Mouse (Mus musculus) forebrain, embryonic 12.5 days (tissue): ENCODE measurements around the gene Unk. TPM values are rescaled to one million over a fixed set of nuclear protein-coding genes. Genes with fewer than 3 reads are reported as not detected.
"Not testable (repeated sequence)": the region's sequence is repeated elsewhere in the genome, so short reads cannot be mapped to it uniquely, and the experiment has no call there.

Experiments used
- ATAC-seq: fragments of 200-750 bp; cut with Nextera tagmentation; 2 replicates; pipeline ENCODE4 v1.8.0; 2017; ENCODE audit warnings: moderate TSS enrichment; ENCODE audit not compliant: low FRiP score
- H3K27ac ChIP-seq: fragments of 300-500 bp; sonication (generic); 2 replicates; pipeline ENCODE4 v1.5.1; 2016; ENCODE audit warnings: mild to moderate bottlenecking
- H3K27me3 ChIP-seq: fragments of 300-500 bp; sonication (generic); 2 replicates; pipeline ENCODE4 v1.6.1; 2016; ENCODE audit warnings: mild to moderate bottlenecking
- H3K36me3 ChIP-seq: fragments of 300-500 bp; sonication (generic); replicated peaks from 2 replicates; pipeline ENCODE4 v1.6.1; 2016; ENCODE audit warnings: mild to moderate bottlenecking
- H3K4me1 ChIP-seq: fragments of 300-500 bp; sonication (generic); 2 replicates; pipeline ENCODE4 v1.6.1; 2016
- H3K4me2 ChIP-seq: fragments of 300-500 bp; sonication (generic); 2 replicates; pipeline ENCODE4 v1.6.1; 2016; ENCODE audit warnings: mild to moderate bottlenecking, moderate library complexity
- H3K4me3 ChIP-seq: fragments of 300-500 bp; sonication (generic); replicated peaks from 2 replicates; pipeline ENCODE4 v1.5.1; 2016; ENCODE audit warnings: mild to moderate bottlenecking
- H3K9ac ChIP-seq: fragments of 300-500 bp; sonication (generic); 2 replicates; pipeline ENCODE4 v1.6.1; 2016; ENCODE audit warnings: mild to moderate bottlenecking
- H3K9me3 ChIP-seq: fragments of 300-500 bp; sonication (generic); 2 replicates; pipeline ENCODE4 v1.6.1; 2016
- WGBS: fragments of 180-500 bp; shearing (Covaris S2); methylation state at CpG from one replicate; pipeline ENCODE4 v1.1.7; 2016; 5-methylcytosine and 5-hydroxymethylcytosine counted together
- polyA plus RNA-seq: library from polyadenylated mRNA; unstranded; fragments of >200 nt; fragmentation: Nextera tagmentation; extraction: Ambion mirVana; gene quantifications from 2 replicates; pipeline ENCODE4 v1.2.1, GENCODE M21; 2016

Unk gene
- polyA plus RNA-seq, 1 experiment from 2014 or later: 47.9 TPM

DNA sequence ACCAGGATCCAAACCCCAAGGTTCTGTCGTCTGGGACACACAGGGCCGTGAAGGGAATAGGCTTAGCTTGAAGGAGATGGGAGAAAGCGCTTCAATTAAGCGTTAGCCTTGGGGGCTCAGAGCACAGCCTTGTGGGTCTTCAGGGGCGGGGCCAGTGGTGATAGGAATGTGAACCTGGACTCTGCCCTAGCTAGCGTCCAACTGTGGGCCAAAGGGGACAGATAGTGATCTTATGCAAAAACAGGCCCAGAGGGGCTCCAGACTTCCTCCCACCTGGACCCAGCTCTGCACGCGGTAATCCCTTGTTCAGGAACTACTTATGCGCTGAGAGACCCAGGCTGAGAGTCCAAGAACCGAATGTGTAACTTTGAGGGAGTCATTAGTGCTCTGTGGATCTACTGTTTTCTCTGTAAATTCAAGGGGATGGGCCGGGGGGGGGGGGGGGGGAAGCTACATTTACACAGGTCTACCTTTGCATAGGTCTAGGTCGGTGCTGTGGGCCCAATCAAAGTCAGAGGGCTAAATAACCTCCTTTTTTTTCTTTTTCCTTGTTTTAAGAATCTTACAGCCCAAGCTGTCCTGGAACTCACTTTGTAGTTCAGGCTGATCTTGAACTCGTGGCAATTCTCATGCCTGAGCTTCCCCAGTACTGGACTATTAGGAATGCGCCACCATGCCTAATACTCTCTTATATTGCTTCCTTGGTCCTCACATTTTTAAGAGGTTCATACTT lies 18.4 kb upstream of the Unk start:
- no peak for ATAC-seq
- H3K27ac ChIP-seq: peak overlapping the region; percentile 80
- WGBS: 24% methylated on average over 13 of the region's 14 CpGs
- H3K9me3 ChIP-seq: no peaks in the 10 kb centered on the region
- H3K27me3 ChIP-seq: no peaks in the 10 kb centered on the region
- H3K9ac ChIP-seq: peak overlapping the region; percentile 71
- H3K36me3 ChIP-seq: peaks cover 17% of the 10 kb centered on the region; the same call in 1 of the 2 replicates
- H3K4me1 ChIP-seq: peaks cover 24% of the 10 kb centered on the region
- peak overlapping the region; percentile 81 for H3K4me2 ChIP-seq
- H3K4me3 ChIP-seq: peak overlapping the region; percentile 63

DNA sequence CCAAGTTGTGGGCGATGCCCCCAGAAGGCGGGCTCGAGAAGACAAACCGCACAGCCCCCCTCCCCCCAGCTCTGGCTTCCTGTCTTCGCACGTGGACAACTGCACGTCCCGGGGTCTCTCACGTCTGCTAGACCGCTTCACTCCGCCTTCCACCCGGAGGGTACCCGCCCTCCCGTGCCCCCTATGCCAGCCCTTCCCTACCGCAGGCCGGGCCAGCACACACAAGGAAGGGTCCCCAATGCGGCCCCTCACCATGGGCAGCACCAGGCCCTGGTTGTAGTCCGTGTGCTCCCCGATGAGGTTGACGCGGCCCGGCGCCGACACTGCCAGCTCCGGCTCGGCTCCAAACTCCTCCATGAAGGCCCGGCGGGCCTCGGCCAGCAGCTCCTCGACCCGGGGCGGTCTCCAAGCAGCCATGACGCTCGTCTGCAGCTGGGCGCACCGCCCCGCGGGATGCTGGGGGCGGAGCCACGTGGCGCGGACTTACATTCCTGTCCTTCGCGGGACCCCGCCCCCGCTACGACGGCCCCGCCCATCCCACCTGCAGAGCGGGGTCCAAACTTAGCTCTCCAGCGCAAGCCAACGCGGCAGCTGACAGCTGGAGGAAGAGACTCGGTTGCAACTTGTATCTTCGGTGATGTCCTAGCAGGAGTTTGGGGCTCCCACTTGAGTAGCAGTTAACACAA lies 17.7 kb upstream of the Unk start, which contains the start of gene Galk1:
Gene Galk1 (minus strand): TSS at position 458 of the 686 bp plus-strand sequence.
- under 1% methylated on average over 54 of the region's 55 CpGs for WGBS
- H3K9me3 ChIP-seq: no peaks in the 10 kb centered on the region
- H3K27ac ChIP-seq: peak within 1 kb of the TSS; percentile 80
- H3K36me3 ChIP-seq: peaks cover 14% of the 10 kb centered on the region; the same call in 1 of the 2 replicates
- peak within 1 kb of the TSS; percentile 81 for H3K4me2 ChIP-seq
- peak; percentile 87 for ATAC-seq
- H3K27me3 ChIP-seq: no peaks in the 10 kb centered on the region
- peak within 1 kb of the TSS; percentile 71 for H3K9ac ChIP-seq
- peaks cover 24% of the 10 kb centered on the region for H3K4me1 ChIP-seq
- H3K4me3 ChIP-seq: peak within 1 kb of the TSS; percentile 63

DNA sequence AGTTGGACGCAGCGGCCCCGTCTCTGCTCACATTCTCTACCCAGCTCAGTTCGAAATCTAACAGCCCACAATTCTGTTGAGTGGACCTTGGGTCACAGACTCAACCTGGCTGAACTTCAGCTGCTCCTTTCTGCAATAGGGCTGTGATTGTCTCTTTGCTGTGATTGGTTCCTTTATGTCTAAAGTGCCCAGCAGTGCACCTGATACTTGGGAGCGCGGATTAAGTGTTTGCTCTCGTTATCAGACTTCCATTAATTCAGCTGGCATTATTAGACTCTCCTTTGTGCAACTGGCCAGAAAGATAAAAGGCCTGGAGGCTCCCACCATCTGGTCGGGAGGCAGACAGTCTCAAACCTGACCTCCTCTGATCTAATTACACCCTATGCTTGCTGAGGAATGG lies 15.3 kb upstream of the Unk start:
- ATAC-seq: no peak
- no peak overlapping the region for H3K4me2 ChIP-seq
- 0 out of 2 replicates have a peak overlapping the region, but pooled peaks have one; percentile 13 for H3K27ac ChIP-seq
- no peaks in the 10 kb centered on the region for H3K27me3 ChIP-seq
- 0 out of 2 replicates have a peak, but pooled peaks cover 4% of the 10 kb centered on the region for H3K36me3 ChIP-seq
- WGBS: 43% methylated on average over 8 of the region's 8 CpGs
- H3K9me3 ChIP-seq: no peaks in the 10 kb centered on the region
- no peak overlapping the region for H3K4me3 ChIP-seq
- no peak overlapping the region for H3K9ac ChIP-seq
- peaks cover 24% of the 10 kb centered on the region for H3K4me1 ChIP-seq

DNA sequence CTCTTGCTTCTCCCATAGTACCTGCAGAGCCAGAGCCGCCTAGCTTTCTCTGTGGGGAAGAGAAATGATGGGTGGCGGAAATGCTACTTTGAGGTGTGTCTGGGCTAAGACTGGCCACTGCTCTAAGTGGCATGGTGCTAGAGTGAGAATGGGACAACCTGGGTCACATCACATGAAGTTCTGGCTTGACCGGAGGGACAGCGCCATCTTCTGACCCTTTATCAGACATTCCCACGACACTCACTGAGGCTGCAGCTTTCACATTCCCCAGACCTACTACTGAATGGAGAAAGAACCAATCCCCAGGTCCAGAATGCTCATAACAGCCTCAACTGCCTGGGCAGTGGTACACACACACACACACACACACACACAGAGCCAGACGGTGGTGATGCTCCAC lies 12.0 kb upstream of the Unk start:
- Histone ChIP-seq H3K36me3 (peaks cover 18% of the 10 kb centered on the region; the same call in 1 of the 2 replicates), H3K27ac (no peak overlapping the region), H3K9ac (no peak overlapping the region), H3K9me3 (no peaks in the 10 kb centered on the region), H3K4me3 (no peak overlapping the region), H3K4me1 (peaks cover 20% of the 10 kb centered on the region), H3K27me3 (no peaks in the 10 kb centered on the region), H3K4me2 (no peak overlapping the region)
- 36% methylated on average over 6 of the region's 6 CpGs for WGBS
- no peak for ATAC-seq

DNA sequence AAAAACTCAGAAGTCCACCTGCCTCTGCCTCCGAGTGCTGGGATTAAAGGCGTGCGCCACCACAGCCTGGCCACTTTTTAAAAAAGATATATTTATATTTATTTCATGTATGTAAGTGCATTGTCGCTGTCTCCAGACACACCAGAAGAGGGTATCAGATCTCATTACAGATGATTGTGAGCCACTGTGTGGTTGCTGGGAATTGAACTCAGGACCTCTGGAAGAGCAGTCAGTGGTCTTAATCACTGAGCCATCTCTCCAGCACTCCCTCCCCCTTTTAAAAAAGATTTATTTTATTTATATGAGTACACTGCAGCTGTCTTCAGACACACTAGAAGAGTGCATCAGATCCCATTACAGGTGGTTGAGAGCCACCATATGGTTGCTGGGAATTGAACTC lies 11.3 kb upstream of the Unk start:
- H3K4me2 ChIP-seq, H3K27me3 ChIP-seq, H3K27ac ChIP-seq, ATAC-seq, H3K4me3 ChIP-seq, H3K9me3 ChIP-seq, H3K9ac ChIP-seq: not testable (repeated sequence)
- Histone ChIP-seq H3K36me3 (peaks cover 18% of the 10 kb centered on the region; the same call in 1 of the 2 replicates), H3K4me1 (peaks cover 18% of the 10 kb centered on the region)
- WGBS: 93% methylated on average over 4 of the region's 4 CpGs

DNA sequence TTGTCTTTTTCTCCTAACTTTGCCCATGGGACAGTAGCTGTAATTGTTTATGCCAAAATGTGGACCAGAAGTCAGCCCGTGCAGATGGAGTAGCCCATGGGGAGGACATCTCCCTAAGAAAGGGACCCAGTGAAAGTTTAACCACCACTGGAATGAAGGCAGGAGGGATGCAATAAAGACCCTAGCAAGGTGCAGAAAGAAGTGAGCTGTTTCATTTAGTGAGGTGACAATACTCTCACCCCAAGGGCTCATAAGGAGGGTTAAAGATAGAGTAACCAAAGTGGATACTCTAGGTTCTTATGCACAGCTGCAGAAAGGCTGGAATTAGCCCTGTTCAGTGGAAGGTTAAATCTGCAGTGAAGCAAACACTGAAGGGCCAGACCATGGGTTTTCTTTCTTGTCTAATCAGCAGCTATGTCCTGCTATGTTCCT lies 10.7 kb upstream of the Unk start:
- H3K9me3 ChIP-seq: no peaks in the 10 kb centered on the region
- H3K9ac ChIP-seq: no peak overlapping the region
- no peak overlapping the region for H3K4me2 ChIP-seq
- H3K4me1 ChIP-seq: peaks cover 18% of the 10 kb centered on the region
- no peak for ATAC-seq
- H3K27ac ChIP-seq: no peak overlapping the region
- H3K4me3 ChIP-seq: no peak overlapping the region
- 72% methylated on average over 1 of the region's 1 CpGs for WGBS
- H3K36me3 ChIP-seq: peaks cover 18% of the 10 kb centered on the region; the same call in 1 of the 2 replicates
- H3K27me3 ChIP-seq: no peaks in the 10 kb centered on the region

DNA sequence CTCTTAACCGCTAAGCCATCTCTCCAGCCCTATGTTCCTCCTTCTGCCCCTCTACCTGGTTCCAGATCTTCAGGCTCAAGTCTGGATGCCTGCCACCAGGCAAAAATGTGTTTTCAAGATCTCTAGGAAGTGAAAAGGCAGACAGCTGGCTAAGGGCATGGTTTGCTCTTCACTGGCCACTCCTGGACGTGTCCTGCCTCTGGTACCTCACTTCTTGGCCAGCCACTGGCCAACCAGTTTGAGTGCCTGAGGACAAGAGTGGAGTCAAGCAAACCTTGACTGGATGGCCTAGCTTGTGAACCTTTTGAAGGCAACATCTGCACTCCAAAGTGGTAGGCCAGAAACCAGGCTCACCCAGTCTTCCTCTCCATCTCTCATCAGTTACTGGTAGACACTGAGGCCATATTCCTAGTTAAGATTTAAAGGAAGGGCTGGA lies 10.1 kb upstream of the Unk start:
- no peaks in the 10 kb centered on the region for H3K27me3 ChIP-seq
- ATAC-seq: no peak
- peaks cover 18% of the 10 kb centered on the region; the same call in 1 of the 2 replicates for H3K36me3 ChIP-seq
- H3K9ac ChIP-seq: no peak overlapping the region
- no peak overlapping the region for H3K4me2 ChIP-seq
- no peak overlapping the region for H3K27ac ChIP-seq
- no peaks in the 10 kb centered on the region for H3K9me3 ChIP-seq
- H3K4me3 ChIP-seq: no peak overlapping the region
- H3K4me1 ChIP-seq: peaks cover 13% of the 10 kb centered on the region
- WGBS: 74% methylated on average over 2 of the region's 2 CpGs

DNA sequence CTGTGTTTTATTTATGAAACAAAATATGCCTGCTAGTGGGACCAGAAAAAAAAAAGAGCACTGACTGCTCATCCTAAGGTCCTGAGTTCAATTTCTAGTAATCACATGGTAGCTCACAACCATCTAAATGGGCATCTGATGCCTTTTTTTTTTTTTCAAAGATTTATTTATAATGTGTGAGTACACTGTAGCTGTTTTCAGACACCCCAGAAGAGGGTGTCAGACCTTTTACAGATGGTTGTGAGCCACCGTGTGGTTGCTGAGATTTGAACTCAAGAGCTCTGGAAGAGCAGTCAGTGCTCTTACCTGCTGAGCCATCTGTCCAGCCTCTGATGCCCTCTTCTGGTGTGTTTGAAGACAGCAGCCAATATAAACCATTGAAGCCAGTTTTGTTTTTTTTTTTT lies 9.6 kb upstream of the Unk start:
- Histone ChIP-seq H3K9me3 (no peaks in the 10 kb centered on the region), H3K4me1 (peaks cover 13% of the 10 kb centered on the region), H3K4me3 (no peak overlapping the region), H3K27ac (no peak overlapping the region), H3K36me3 (peaks cover 18% of the 10 kb centered on the region; the same call in 1 of the 2 replicates), H3K27me3 (no peaks in the 10 kb centered on the region), H3K9ac (no peak overlapping the region), H3K4me2 (no peak overlapping the region)
- ATAC-seq: no peak
- WGBS: 58% methylated on average over 1 of the region's 1 CpGs

DNA sequence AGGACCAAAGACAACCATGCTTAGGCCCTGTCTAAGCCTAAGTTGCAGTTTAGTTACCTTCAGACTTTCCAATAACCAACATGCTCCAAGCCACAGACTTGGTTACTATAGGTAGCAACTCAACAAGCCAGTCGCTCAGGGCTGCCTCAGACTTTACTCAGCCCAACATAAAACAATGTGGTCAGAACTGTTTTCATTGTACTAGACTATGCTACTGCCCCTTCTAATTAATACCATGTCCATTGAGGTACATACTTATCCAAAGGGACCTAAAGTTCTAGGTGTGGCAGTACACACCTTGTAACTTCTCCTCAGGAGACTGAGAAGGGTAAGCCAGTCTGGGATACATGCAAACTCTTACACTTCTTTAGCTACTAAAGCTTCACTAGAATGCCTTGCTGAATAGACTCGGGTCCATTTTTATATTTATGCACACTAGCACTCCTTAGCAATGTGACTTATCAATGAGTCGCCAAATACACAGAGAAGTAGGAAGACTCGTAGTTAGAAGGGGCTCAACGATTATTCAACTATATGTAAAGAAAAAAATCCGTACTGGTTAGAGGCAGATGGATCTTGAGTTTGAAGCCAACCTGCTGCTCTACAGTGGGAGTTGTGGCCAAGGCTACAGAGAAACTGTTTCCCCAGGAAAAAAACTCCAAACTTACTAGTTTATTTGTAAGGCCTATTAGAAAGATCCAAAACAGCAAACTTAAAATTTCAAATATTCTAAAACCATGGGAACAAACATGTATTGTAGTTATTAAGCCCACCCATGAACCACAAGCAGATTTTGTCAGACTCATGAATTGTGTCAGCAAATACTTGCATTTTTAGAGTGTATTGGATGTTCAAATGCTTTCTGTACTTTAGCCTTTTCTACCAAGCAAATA lies 8.5 kb upstream of the Unk start:
- H3K27ac ChIP-seq: no peak overlapping the region
- H3K36me3 ChIP-seq: peaks cover 18% of the 10 kb centered on the region; the same call in 1 of the 2 replicates
- H3K4me2 ChIP-seq: peak overlapping the region; percentile 58
- 0 out of 2 replicates have a peak overlapping the region, but pooled peaks have one; percentile 98 for H3K4me3 ChIP-seq
- H3K4me1 ChIP-seq: peaks cover 13% of the 10 kb centered on the region
- H3K9ac ChIP-seq: no peak overlapping the region
- no peak for ATAC-seq
- no peaks in the 10 kb centered on the region for H3K27me3 ChIP-seq
- WGBS: 77% methylated on average over 6 of the region's 6 CpGs
- H3K9me3 ChIP-seq: no peaks in the 10 kb centered on the region

DNA sequence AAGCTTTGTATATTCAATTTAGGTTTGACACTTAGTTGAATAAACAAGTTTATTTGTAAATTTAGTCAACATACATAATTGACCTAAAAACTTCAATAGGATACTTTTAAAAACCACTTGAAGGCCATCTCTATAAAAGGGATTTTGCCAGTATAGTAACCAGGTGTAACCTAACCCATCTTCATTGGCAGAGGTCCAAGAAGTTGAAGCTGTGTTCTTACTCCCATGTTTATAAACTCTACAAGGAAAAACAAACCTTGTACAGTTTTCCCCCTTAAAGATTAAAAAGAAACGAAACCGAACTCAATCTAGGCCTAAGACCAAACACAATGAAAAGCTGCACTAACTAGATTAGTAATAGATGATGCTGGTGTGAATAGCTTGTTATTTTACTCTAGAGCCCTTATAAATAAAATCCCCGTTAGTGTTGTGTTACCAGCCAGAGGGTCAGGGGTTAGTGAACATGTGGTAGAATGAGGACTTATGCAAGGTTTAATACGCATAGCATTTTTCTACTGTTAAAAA lies 7.8 kb upstream of the Unk start:
- Histone ChIP-seq H3K9ac (peak overlapping the region; percentile 22; the same call in 1 of the 2 replicates), H3K4me1 (peaks cover 13% of the 10 kb centered on the region), H3K27ac (no peak overlapping the region), H3K9me3 (no peaks in the 10 kb centered on the region), H3K4me2 (peak overlapping the region; percentile 58), H3K27me3 (no peaks in the 10 kb centered on the region), H3K4me3 (peak overlapping the region; percentile 98), H3K36me3 (peaks cover 18% of the 10 kb centered on the region; the same call in 1 of the 2 replicates)
- 75% methylated on average over 4 of the region's 4 CpGs for WGBS
- no peak for ATAC-seq

DNA sequence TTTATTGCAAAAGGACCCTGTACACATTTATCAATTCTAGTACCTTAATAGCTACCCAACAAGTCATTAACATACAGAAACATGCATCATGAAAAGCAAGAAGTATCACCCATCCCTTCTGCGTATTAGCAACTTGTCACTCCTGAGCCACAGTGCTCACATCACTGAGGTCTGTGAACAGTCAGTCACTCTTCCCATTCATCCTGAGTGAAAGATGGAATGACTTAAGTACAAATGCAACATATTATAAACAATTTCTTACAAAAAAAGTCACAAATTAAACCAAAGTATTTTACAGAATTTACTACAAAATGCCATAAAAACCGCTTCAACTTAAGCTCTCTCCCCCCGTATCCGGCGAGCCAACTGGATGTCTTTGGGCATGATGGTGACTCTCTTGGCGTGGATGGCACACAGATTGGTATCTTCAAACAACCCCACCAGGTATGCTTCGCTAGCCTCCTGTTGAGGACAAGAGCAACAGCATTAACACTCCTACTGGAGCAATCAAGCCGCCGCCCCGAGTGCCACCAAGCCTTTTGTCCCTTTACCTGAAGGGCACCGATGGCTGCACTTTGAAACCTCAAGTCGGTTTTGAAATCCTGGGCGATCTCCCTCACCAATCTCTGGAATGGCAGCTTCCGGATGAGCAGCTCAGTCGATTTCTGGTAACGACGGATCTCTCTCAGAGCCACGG lies 6.9 kb upstream of the Unk start:
- Histone ChIP-seq H3K4me1 (peaks cover 13% of the 10 kb centered on the region), H3K36me3 (peaks cover 18% of the 10 kb centered on the region; the same call in 1 of the 2 replicates), H3K4me2 (peak overlapping the region; percentile 58), H3K27ac (peak overlapping the region; percentile 99), H3K9ac (peak overlapping the region; percentile 97), H3K4me3 (peak overlapping the region; percentile 98)
- ATAC-seq, H3K27me3 ChIP-seq, H3K9me3 ChIP-seq: not testable (repeated sequence)
- WGBS: 6% methylated on average over 18 of the region's 18 CpGs
